Mouse (Mus musculus): Measurements from ENCODE around the gene Trp53bp2.

DNA sequence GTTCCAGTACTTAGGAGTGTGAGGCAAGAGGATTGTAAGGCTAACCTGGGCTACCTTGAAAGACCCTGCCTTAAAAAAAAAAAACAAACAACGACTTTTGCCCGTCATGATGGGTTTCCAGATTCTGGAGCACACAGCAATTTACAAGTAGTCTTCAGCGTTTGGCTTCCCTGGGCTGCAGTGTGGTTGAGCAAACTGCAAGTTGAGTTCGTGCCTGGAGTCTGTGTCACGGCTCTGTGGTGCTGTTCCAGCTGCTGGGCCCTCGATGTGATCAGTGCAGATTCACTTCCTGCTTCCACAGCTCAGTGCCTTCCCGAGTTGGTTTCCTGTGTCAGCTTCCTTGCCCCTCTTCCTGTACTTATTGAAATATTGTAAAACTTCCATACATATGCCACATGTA, 52.3 kb downstream of the Trp53bp2 start:
- TF ChIP-seq RCOR1 (IDR thresholded peaks at IDR 0.05; ENCODE audit: low read depth, low read length) (no peak), POLR2A (IDR thresholded peaks at IDR 0.05; ENCODE audit: control insufficient read depth in 1 of 2, insufficient read depth in 1 of 2, low read depth in 1 of 2, low read length in 2 of 2, poor library complexity in 1 of 2) (no peak), EP300 (IDR thresholded peaks at IDR 0.05; ENCODE audit: low read depth in 1 of 2, low read length in 2 of 2) (no peak), MYC (IDR thresholded peaks at IDR 0.05; ENCODE audit: low read depth, low read length) (no peak)
